Mouse (Mus musculus) frontal cortex, postnatal 36 days (tissue): ENCODE results near the gene Brca2.

Source experiments
- DNase-seq, 2 experiments: peaks; one replicate each; pipeline ENCODE4 v3.0.0; 2022; ENCODE audit warnings: low spot score in 2 of 2

The Brca2 gene

GRCm38 (mm10) chr5:150598202-150599119 is 76.0 kb downstream of the Brca2 start:
- DNase-seq = no peak

DNA sequence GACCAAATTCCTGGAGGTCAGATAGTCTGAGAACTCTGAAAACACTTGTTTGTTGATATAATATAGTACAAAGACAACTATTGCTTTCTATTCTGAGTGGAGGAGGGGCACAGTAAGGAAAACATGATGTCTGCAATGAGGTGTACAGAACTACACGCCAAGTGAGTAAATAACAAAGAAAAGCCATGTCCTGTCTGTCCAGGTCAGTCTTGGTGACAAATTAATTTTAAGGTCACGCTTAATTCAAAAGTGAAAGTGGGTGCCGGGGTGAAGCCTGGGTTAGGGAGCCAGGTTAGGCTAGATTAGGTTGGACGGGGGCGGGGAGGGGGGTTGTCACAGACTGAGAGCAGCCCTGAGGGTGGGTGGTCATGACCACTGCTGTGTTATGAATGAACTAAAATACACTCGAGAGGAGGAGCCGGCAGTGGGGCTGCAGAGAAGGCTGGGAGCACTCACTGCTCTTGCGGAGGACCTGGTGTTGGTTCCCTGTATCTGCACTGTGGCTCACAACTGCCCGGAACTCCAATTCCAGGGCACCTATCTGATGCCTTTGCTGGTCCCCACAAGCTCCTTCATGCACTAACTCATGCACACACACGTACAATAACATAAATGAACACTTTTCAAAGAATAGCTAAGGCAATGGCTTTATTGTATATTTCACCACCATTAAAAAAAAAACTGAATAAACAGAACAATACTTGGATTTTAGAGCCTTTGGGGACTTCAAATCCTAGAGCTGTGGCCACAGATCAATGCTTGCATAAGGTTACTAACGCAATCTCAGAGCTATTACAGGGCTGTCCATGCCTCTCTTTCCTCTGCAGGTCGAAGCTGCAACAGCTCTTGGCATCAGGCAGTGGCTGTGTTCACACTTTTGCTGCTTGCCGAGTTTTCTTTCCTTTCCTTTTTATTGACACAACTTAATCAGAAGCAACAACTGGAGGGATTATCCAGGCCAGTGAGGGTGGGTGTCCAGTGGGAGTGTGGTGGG is 77.2 kb downstream of the Brca2 start:
- DNase-seq = no peak

- DNase-seq = no peak
These were observed 78.4 kb downstream of the Brca2 start for GRCm38 (mm10) chr5:150600554-150601440.

DNA sequence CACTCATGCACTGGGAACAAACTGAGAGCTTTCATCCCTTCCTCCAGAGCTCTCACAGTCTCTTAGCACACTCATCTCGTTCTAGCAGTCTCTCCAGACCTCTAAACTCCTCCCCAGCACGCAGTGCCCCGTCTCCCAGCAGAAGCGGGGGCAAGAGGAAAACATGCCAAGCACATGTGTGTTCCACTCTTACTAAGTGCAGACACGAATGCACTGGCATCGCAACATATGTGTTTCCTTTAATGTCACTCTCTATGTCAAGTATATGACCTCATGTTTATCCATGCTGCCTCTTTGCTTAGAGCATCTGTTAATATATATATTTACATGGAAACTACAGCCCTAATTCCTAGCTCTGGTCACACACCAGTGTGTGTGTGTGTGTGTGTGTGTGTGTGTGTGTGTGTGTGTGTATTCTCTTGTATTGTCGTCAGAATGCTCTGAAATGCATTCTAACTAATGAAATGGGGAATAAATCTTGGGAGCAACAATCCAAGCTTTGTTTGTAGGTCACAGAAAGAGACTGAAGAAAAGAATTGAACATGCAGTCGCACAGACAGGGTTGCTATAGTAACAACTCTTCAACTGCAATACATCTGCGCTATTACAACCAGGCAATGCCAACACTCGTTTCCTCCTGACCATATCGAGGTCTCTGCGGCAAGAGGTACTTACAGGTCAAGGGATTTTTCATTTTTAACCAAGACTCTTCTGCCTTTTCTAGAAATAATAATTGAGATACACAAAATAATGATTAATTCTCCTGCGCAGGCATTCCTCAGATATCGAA is 79.2 kb downstream of the Brca2 start:
- no peak for DNase-seq

GRCm38 (mm10) chr5:150606131-150606530 is 83.7 kb downstream of the Brca2 start:
- DNase-seq = no peak

- no peak for DNase-seq
These were observed 85.2 kb downstream of the Brca2 start for GRCm38 (mm10) chr5:150607631-150608030.

- no peak for DNase-seq
These were observed 88.7 kb downstream of the Brca2 start for GRCm38 (mm10) chr5:150611136-150611535.

DNA sequence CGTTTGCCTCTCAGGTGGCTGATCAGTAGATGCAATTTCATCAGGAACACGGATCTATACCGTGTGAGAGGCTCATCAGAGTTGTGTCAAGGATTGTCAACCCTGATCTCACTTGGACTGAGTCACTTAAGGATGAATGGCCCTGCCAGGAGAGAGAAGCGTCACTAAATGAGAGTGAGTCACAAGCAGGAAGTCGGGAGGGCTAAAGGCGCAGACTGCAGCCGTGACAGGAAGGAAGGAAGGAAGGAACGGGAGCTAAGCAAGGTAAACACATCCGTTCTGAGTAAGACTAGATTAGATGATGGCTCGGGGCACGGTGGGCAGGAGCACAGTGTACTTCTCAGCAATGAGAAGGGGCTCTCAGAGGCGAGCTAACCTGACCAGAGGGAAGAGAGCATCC is 89.3 kb downstream of the Brca2 start:
- DNase-seq = peak in 1 of 2 experiments; percentile 24

- DNase-seq = no peak
These were observed 91.6 kb downstream of the Brca2 start for GRCm38 (mm10) chr5:150614054-150614453.

DNA sequence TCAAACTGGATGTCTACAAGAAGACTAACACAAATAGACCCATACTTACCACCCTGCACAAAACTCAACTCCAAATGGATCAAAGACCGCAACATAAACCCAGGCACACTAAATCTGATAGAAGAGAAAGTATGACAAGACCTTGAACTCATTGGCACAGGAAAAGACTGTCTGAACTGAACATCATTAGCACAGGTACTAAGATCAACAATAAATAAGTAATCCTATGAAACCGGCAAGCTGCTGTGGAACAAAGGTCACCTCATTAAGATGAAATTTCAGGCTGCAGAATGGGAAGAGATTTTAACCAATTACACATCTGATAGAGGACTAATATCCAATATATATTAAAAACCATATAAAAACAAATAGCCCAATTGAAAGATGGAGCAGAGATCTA is 93.8 kb downstream of the Brca2 start:
- no peak for DNase-seq

- no peak for DNase-seq
These were observed 94.3 kb downstream of the Brca2 start for GRCm38 (mm10) chr5:150616731-150617130.

GRCm38 (mm10) chr5:150618599-150619355 is 96.3 kb downstream of the Brca2 start:
- no peak for DNase-seq
